Mouse (Mus musculus) hindbrain, embryonic 14.5 days (tissue): ENCODE results near the gene Magi2. TPM values are rescaled to one million over a fixed set of nuclear protein-coding genes. Genes with fewer than 3 reads are reported as not detected.
A peak's percentile ranks its signal among the peaks of the same experiment; 100 is the strongest.

Source experiments
- ATAC-seq: fragments of 200-750 bp; cut with Nextera tagmentation; 2 replicates; pipeline ENCODE4 v1.8.0; 2017; ENCODE audit warnings: moderate number of reproducible peaks, mild to moderate bottlenecking, moderate TSS enrichment, moderate library complexity; ENCODE audit not compliant: low FRiP score
- DNase-seq: peaks from one replicate; pipeline ENCODE4 v3.0.0-alpha.2; 2015; ENCODE audit warnings: low spot score
- H3K27ac ChIP-seq: fragments of 300-500 bp; sonication (generic); 2 replicates; pipeline ENCODE4 v1.5.1; 2014; ENCODE audit warnings: mild to moderate bottlenecking, moderate library complexity
- H3K27me3 ChIP-seq: fragments of 300-500 bp; sonication (generic); 2 replicates; pipeline ENCODE4 v1.6.1; 2014; ENCODE audit warnings: mild to moderate bottlenecking, low read length, mixed read lengths; ENCODE audit not compliant: control insufficient read depth, insufficient read depth
- H3K36me3 ChIP-seq: fragments of 300-500 bp; sonication (generic); replicated peaks from 2 replicates; pipeline ENCODE4 v1.6.1; 2014; ENCODE audit not compliant: control insufficient read depth, insufficient read depth
- H3K4me1 ChIP-seq: fragments of 300-500 bp; sonication (generic); replicated peaks from 2 replicates; pipeline ENCODE4 v1.6.1; 2014; ENCODE audit warnings: antibody characterized with exemption, low read length, mixed read lengths; ENCODE audit not compliant: control insufficient read depth, insufficient read depth
- H3K4me2 ChIP-seq: fragments of 300-500 bp; sonication (generic); replicated peaks from 2 replicates; pipeline ENCODE4 v1.6.1; 2014; ENCODE audit warnings: mild to moderate bottlenecking, moderate library complexity
- H3K4me3 ChIP-seq: fragments of 300-500 bp; sonication (generic); replicated peaks from 2 replicates; pipeline ENCODE4 v1.5.1; 2014; ENCODE audit warnings: mild to moderate bottlenecking, low read length
- H3K9ac ChIP-seq: fragments of 300-500 bp; sonication (generic); 2 replicates; pipeline ENCODE4 v1.6.1; 2014
- H3K9me3 ChIP-seq: fragments of 300-500 bp; sonication (generic); 2 replicates; pipeline ENCODE4 v1.6.1; 2016; ENCODE audit warnings: low read length; ENCODE audit not compliant: control insufficient read depth
- WGBS: fragments of 180-500 bp; shearing (Covaris S2); extraction: QIAGEN DNeasy Blood & Tissue Kit; methylation state at CpG from one replicate; pipeline ENCODE4 v1.1.7; 2014; 5-methylcytosine and 5-hydroxymethylcytosine counted together
- polyA plus RNA-seq: library from polyadenylated mRNA; unstranded; fragments of >200 nt; fragmentation: Nextera tagmentation; extraction: Ambion mirVana; gene quantifications from 2 replicates; pipeline ENCODE4 v1.2.1, GENCODE M21; 2014

Gene Magi2
- polyA plus RNA-seq, 1 experiment from 2014 or later = 25.6 TPM

- H3K27me3 ChIP-seq = no peaks in the 10 kb centered on the region
- H3K36me3 ChIP-seq = peaks cover 4% of the 10 kb centered on the region; the same call in 1 of the 2 replicates
- no peak overlapping the region for H3K27ac ChIP-seq
- H3K4me1 ChIP-seq = no peaks in the 10 kb centered on the region
- H3K4me2 ChIP-seq = no peak overlapping the region
- DNase-seq (no peak), ATAC-seq (no peak)
- no peaks in the 10 kb centered on the region for H3K9me3 ChIP-seq
- no peak overlapping the region for H3K9ac ChIP-seq
- no peak overlapping the region for H3K4me3 ChIP-seq
- 76% methylated on average over 10 of the region's 10 CpGs for WGBS
Observed at GRCm38 (mm10) chr5:20654766-20655472, 1428.1 kb downstream of the Magi2 start.

GRCm38 (mm10) chr5:20657056-20657455, 1430.2 kb downstream of the Magi2 start:
- no peak overlapping the region for H3K27ac ChIP-seq
- WGBS = 89% methylated on average over 5 of the region's 5 CpGs
- H3K4me2 ChIP-seq = no peak overlapping the region
- no peaks in the 10 kb centered on the region for H3K27me3 ChIP-seq
- no peaks in the 10 kb centered on the region for H3K9me3 ChIP-seq
- H3K4me1 ChIP-seq = no peaks in the 10 kb centered on the region
- ATAC-seq (no peak), DNase-seq (no peak)
- no peak overlapping the region for H3K4me3 ChIP-seq
- H3K36me3 ChIP-seq = peaks cover 4% of the 10 kb centered on the region; the same call in 1 of the 2 replicates
- no peak overlapping the region for H3K9ac ChIP-seq

GRCm38 (mm10) chr5:20667601-20668000, 1440.8 kb downstream of the Magi2 start:
- no peak for ATAC-seq
- Histone ChIP-seq H3K4me3 (no peak overlapping the region), H3K36me3 (no peaks in the 10 kb centered on the region), H3K9ac (no peak overlapping the region), H3K4me2 (no peak overlapping the region), H3K9me3 (no peaks in the 10 kb centered on the region), H3K4me1 (no peaks in the 10 kb centered on the region), H3K27me3 (no peaks in the 10 kb centered on the region), H3K27ac (no peak overlapping the region)
- DNase-seq = no peak
- 97% methylated on average over 8 of the region's 8 CpGs for WGBS

- Histone ChIP-seq H3K4me2 (no peak overlapping the region), H3K36me3 (no peaks in the 10 kb centered on the region), H3K9me3 (no peaks in the 10 kb centered on the region), H3K27me3 (no peaks in the 10 kb centered on the region), H3K27ac (no peak overlapping the region), H3K4me1 (no peaks in the 10 kb centered on the region), H3K4me3 (no peak overlapping the region), H3K9ac (no peak overlapping the region)
- WGBS = 86% methylated on average over 10 of the region's 10 CpGs
- DNase-seq (no peak), ATAC-seq (no peak)
Observed at GRCm38 (mm10) chr5:20668736-20669355, 1442.0 kb downstream of the Magi2 start.

GRCm38 (mm10) chr5:20669456-20669855, 1442.6 kb downstream of the Magi2 start:
- Histone ChIP-seq H3K9ac (no peak overlapping the region), H3K27me3 (no peaks in the 10 kb centered on the region), H3K4me2 (no peak overlapping the region), H3K4me1 (no peaks in the 10 kb centered on the region), H3K36me3 (no peaks in the 10 kb centered on the region), H3K4me3 (no peak overlapping the region), H3K9me3 (no peaks in the 10 kb centered on the region), H3K27ac (no peak overlapping the region)
- 82% methylated on average over 5 of the region's 5 CpGs for WGBS
- DNase-seq (no peak), ATAC-seq (no peak)

GRCm38 (mm10) chr5:20671826-20672225, 1445.0 kb downstream of the Magi2 start:
- ATAC-seq (no peak), DNase-seq (no peak)
- no peaks in the 10 kb centered on the region for H3K9me3 ChIP-seq
- no peak overlapping the region for H3K9ac ChIP-seq
- no peaks in the 10 kb centered on the region for H3K36me3 ChIP-seq
- H3K4me1 ChIP-seq = peaks cover 8% of the 10 kb centered on the region
- no peak overlapping the region for H3K4me3 ChIP-seq
- no peaks in the 10 kb centered on the region for H3K27me3 ChIP-seq
- no peak overlapping the region for H3K4me2 ChIP-seq
- WGBS = 54% methylated on average over 1 of the region's 1 CpGs
- H3K27ac ChIP-seq = no peak overlapping the region

GRCm38 (mm10) chr5:20674523-20674922, 1447.7 kb downstream of the Magi2 start:
- Histone ChIP-seq H3K27me3 (no peaks in the 10 kb centered on the region), H3K4me2 (no peak overlapping the region), H3K4me3 (no peak overlapping the region), H3K4me1 (peaks cover 8% of the 10 kb centered on the region), H3K9me3 (no peaks in the 10 kb centered on the region), H3K9ac (no peak overlapping the region), H3K36me3 (no peaks in the 10 kb centered on the region), H3K27ac (no peak overlapping the region)
- no peak for ATAC-seq
- WGBS = 75% methylated on average over 8 of the region's 8 CpGs
- DNase-seq = no peak

- no peak overlapping the region for H3K4me2 ChIP-seq
- H3K36me3 ChIP-seq = no peaks in the 10 kb centered on the region
- no peaks in the 10 kb centered on the region for H3K9me3 ChIP-seq
- no peaks in the 10 kb centered on the region for H3K27me3 ChIP-seq
- peaks cover 8% of the 10 kb centered on the region for H3K4me1 ChIP-seq
- H3K27ac ChIP-seq = no peak overlapping the region
- H3K4me3 ChIP-seq = no peak overlapping the region
- ATAC-seq = no peak
- H3K9ac ChIP-seq = no peak overlapping the region
- DNase-seq = no peak
Observed at GRCm38 (mm10) chr5:20675163-20675665, 1448.4 kb downstream of the Magi2 start.

- WGBS = 12% methylated on average over 7 of the region's 7 CpGs
- no peak overlapping the region for H3K9ac ChIP-seq
- no peaks in the 10 kb centered on the region for H3K9me3 ChIP-seq
- H3K4me1 ChIP-seq = peaks cover 8% of the 10 kb centered on the region
- DNase-seq (peak; percentile 27), ATAC-seq (peak; percentile 58)
- H3K27me3 ChIP-seq = no peaks in the 10 kb centered on the region
- no peak overlapping the region for H3K4me2 ChIP-seq
- H3K4me3 ChIP-seq = no peak overlapping the region
- no peaks in the 10 kb centered on the region for H3K36me3 ChIP-seq
- 0 out of 2 replicates have a peak overlapping the region, but pooled peaks have one; percentile 34 for H3K27ac ChIP-seq
Observed at GRCm38 (mm10) chr5:20676193-20676871, 1449.5 kb downstream of the Magi2 start.
